Mouse (Mus musculus) mature B cell (primary cell): ENCODE results near the gene Nes.

Source experiments
- in situ Hi-C: fragments of 300-500 bp; cut with MboI; formaldehyde crosslinking; loops from 2 replicates; pipeline ENCODE4 v1.14.3; 2019

Nes gene

GRCm38 (mm10) chr3:87982836-87983601 is 12.1 kb downstream of the Nes start:
- in situ Hi-C loops: no loop called here

GRCm38 (mm10) chr3:87983627-87984026 is 12.7 kb downstream of the Nes start:
- in situ Hi-C loops: no loop called here

DNA sequence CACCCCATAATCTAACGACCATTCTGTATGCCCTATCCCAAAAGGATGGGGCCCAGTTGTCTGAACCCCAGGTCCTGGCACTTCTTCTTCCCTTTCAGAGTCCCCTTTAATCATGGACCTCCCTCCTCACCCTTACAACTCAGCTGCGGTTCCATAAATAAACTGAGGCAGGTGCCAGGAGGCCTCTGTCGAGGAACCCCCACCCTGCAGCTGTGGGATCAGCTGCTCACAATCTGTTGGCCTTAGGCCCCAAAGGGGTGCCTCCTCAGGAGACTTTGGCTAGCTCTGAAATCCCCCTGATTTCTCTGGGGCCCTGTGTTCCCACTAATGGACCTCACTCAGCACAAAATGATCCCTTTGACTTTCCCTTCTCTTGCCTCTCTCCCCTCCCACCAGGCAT is 13.2 kb downstream of the Nes start:
- in situ Hi-C loops: no loop called here

DNA sequence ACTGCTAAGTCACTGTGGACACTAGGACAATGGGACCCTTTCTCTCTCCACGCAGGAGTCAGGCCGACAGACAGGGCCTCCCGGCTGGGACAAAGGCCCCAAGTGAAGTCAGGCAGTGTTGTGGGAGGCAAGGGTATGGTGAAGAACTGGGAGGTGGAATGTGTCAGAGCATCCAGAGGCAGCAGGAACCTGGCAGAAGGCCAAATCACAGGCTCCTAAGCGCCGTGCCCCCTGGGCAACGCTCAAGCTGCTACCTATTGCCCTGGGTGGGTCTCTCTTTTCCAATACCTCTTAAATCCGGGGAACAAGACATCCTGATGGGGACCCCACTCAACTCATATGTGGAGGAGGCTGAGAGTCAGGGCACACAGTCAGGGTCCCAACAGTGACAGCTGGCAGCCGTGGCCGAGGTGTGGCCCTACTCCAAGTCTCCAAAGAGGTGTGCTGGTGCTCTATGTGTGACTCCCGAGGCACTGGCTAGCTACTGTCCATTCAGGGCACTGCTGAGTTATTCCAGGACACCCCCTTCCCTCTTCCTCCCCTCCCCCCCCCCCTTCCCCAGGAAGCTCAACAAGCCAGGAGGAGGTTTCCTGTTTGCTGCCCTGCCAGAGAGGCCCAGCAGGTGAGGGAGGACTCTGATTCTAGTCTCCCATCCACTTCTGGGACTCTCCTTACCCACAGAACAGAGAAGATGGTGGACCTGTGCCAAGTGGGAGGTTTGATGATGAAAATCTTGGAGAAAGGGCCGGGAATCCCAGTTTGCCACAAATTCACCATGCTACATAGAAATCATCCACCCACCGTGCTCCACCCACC is 14.8 kb downstream of the Nes start:
- in situ Hi-C loops: no loop called here

DNA sequence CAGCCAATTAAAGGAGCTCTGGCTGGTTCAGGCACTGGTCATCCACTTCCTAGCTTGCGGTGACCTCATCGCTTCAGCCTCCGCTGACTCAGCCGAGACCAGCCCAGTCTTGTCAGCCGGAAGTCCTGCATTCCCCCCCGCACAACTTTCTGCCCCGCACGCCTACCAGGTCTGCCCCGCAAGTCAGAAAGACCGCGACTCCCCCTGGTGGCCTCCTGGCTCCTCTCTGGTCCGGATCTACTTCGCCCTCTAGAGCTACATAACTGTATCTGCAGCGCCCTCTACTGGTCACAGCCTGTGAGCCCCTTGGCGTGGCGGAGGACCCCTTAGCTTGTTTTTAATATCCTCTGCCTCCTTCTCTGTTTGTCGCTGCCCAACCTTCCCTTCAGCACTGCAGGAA is 16.0 kb downstream of the Nes start:
- in situ Hi-C loops: no loop called here

DNA sequence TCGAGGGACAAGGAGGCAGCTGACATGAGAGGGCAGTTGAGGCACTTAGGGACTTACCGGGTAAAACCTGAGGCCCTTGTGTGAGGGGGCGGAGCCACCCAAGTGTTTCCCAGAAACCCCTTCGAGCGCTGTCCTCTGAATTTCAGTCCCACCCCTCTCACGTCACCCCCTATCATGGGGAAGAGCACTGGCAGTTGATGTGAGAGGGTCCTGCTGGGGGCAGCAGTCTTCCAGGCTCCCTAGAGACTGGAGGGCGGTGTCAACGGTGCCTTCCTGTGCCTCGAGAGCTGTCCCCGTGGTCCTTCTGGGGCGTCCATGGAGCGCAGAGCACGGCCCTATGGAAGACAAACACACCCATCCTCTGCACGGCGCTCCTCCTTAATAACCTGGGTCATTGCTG is 16.8 kb downstream of the Nes start:
- in situ Hi-C loops: no loop called here

GRCm38 (mm10) chr3:87988068-87988467 is 17.2 kb downstream of the Nes start:
- in situ Hi-C loops: no loop called here

- in situ Hi-C loops: no loop called here
These were observed 19.1 kb downstream of the Nes start for GRCm38 (mm10) chr3:87989935-87990334.

DNA sequence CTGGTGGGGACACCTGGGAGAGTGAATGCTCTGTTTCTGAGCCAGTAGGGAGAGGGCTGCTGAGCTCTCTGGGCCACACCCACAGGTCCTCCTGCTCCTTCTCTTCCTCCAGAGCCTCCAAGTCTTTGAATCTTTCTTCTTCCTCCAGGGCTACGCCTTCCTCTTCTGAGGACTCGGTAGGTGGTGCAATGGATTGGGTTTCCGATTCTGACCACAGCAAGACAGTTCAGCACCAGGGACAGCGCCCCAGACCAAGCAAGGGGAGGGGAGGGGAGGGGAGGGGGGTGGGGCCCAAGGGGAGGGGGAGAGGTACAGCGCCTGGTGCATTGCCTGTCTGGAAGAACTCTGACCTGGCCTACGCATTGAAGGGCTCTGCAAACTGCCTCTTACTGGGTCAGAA is 22.6 kb downstream of the Nes start:
- in situ Hi-C loops: no loop called here

DNA sequence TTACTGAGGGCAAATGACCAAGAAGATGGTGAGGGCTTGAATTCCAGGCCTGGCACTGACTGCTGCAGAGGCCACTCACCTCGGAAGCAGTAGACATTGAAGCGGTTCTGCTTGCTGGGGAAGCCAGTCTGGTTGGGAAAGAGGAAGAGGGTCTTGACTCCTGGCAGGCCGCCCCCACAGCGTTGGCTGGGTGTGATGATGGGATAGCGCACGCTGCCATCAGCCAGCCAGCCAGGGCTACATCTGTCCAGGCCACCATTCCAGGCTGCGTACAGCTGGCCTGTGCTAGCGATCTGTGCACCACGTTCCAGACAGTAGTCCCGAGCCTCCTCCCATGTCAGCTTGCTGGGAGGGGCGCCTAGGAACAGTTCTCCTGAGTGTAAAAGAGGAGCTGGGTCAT is 24.5 kb downstream of the Nes start:
- in situ Hi-C loops: no loop called here

GRCm38 (mm10) chr3:87996401-87996800 is 25.5 kb downstream of the Nes start:
- in situ Hi-C loops: no loop called here

GRCm38 (mm10) chr3:87996971-87997614 is 26.2 kb downstream of the Nes start:
- in situ Hi-C loops: no loop called here

DNA sequence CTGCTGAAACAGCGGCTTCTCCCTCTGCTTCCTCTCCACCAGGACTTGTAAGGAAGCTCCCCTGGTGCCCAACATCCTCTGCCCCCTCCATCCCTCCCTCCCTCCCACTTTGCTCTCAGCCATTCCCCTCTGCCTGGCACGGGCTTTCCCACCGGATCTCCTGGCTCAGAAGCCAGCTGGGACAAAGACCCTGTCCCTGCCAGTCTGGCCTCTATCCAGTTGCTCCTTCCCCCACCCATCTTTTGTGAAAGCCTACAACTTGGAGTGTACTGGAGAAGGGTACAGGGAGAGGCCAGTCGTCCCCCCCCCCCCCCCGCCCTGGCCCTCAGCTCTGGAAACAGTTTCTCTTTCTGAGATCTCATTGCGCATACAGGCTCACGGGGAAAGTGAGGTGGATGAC is 27.9 kb downstream of the Nes start:
- in situ Hi-C loops: no loop called here

DNA sequence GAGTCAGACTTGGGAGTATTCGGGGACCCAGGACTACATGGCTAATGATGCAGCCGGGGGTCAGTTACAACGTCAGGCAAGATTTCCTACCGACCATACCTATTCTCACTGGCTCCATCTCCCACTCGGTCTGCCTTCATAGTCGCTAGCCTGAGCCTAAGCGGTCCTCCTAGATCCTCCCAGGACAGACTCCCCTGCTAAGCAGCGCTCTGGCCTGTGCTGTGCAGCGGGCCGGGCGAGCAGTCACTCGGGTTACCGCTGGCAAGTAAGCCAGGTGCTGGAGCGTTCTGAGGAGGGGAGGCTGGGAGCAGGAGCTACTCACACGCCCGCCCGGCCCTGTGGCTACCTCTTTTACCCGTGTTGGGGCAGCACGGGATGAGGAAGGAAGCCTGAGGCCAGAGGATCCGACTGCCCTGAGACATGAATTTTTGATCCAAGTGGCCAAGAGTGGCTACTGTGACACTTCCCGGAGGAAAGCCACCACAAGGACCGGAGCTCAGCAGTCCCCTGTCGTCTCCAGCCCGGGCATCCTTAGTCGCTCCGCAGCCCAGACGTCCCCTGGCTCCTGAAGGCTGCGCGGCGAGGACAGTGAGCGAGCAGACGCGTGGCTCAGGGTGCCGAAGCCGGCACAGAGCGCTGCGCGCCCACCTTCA is 28.5 kb downstream of the Nes start:
- in situ Hi-C loops: no loop called here

DNA sequence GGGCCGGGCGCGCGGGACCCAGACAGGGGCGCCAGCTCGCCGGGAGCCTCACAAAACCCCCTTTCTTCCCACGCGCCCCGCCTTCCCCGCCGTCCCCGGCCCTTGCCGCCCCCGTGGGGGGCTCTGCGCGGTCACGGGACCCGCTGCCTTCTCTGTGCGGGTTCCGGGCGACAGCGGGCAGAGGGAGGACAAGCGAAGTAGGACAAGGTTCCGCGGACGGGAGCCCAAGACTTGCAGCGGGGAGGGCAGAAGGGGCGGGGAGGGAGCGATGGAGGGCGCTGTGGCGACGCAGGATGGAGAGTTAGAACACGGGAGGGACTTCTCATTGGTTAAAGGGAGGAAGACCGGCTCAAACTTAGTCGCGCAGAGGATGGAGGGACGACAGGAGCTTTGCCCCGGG is 29.3 kb downstream of the Nes start, which contains the start of gene Bcan:
TSS of gene Bcan (minus strand) at position 50 of the 400 bp plus-strand sequence.
- in situ Hi-C loops: no loop called here

GRCm38 (mm10) chr3:88000816-88001595 is 30.1 kb downstream of the Nes start:
- in situ Hi-C loops: no loop called here

GRCm38 (mm10) chr3:88002291-88002976 is 31.6 kb downstream of the Nes start:
- in situ Hi-C loops: no loop called here

GRCm38 (mm10) chr3:88005822-88006786 is 35.2 kb downstream of the Nes start:
- in situ Hi-C loops: no loop called here

DNA sequence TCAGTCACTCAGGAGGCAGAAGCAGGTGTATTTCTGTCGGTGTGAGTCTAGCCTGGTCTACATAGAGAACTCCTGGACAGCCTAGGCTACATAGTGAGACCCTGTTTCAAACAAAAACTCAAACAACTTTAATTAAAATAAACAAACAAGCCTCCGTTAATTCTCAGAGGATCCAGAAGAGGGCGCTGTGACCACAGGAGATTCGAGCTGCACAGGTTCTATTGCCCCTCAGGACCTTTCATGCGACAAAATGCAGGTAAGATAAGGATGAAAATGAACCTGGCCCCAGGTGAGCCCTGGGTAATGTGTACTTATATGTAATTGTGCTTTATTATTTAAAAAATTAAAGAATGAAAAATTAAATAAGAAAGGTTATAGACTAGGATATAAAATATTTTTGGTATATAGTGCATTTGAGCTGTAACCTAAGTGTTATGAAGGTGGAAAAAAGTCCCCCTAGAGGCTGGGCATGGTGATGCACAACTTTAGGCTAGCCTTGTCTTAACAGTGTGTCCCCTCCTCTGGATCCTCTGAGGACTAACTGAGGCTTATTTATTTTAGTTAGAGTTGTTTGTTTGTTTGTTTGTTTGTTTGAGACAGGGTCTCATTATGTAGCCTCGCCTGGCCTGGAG is 39.9 kb downstream of the Nes start:
- in situ Hi-C loops: no loop called here
